Comparison of ENCODE assay signal across 26 mouse cellular contexts in the genomic region with DNA sequence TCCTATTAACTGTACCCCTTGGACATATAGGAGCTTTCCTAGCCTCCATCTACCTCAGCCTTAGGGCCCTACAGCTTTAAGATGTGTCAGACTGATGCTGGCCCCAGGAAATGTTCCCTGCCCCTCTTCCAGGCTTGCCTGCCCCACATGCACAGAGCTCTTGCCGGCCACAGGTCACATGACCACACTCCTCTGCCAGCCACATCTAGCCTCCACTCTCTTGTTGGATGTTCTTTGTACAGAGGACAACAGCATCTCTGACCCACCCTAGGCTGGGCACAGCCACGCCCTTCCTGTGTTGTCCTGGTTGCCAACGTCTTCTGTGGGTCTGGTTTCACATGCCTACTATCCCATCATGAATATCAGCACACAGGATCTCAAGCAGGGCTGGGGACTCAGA. TPM values are rescaled to one million over a fixed set of nuclear protein-coding genes. Genes with fewer than 3 reads are reported as not detected.
DNase-seq lines count a peak whose midpoint lies in the region; ATAC-seq and TF ChIP-seq lines count a peak whose summit lies in the region.
"Had no signal": no experiment of that assay in that cellular context is flagged by ENCODE, and none has a peak within 500 bp of the region (broad histone marks: within the 10 kb centered on the region; RNA-seq: fewer than 3 reads in every experiment).

No protein-coding gene starts in this region.

- 0 out of 2 replicates have a peak overlapping the region, but pooled peaks have one; percentile 1 for H3K9ac ChIP-seq in heart, embryonic 11.5 days (ENCODE audit: low read depth, low read length)
- H3K9ac ChIP-seq: embryonic facial prominence, embryonic 15.5 days; lung, embryonic 14.5 days; midbrain, embryonic 12.5 days; neural tube, embryonic 13.5 days had no signal

- 0 out of 2 replicates have a peak overlapping the region, but pooled peaks have one; percentile 20 for H3K4me2 ChIP-seq in heart, embryonic 11.5 days
- H3K4me2 ChIP-seq: embryonic facial prominence, embryonic 15.5 days; lung, embryonic 14.5 days; neural tube, embryonic 13.5 days had no signal

- H3K79me3 ChIP-seq in C2C12 (ENCODE audit: low read depth): no peaks in the 10 kb centered on the region

- no peaks in the 10 kb centered on the region; the same call in 1 of the 2 replicates for H3K27me3 ChIP-seq in heart, embryonic 11.5 days (ENCODE audit: control insufficient read depth, insufficient read depth, low read length)
- H3K27me3 ChIP-seq in C2C12 (ENCODE audit: control insufficient read depth, insufficient read depth, insufficient read length): peaks cover 68% of the 10 kb centered on the region
- H3K27me3 ChIP-seq: midbrain, embryonic 12.5 days had no signal

- ATAC-seq in heart, embryonic 11.5 days (replicated peaks; ENCODE audit: insufficient number of reproducible peaks, low FRiP score, low TSS enrichment): no peak
- ATAC-seq: forebrain, embryonic 16.5 days; intestine, embryonic 16.5 days had no signal

- 54% methylated on average over 3 of the region's 3 CpGs for WGBS in heart, embryonic 11.5 days (ENCODE audit: insufficient replicate concordance)

- peaks cover 29% of the 10 kb centered on the region for H3K4me1 ChIP-seq in heart, embryonic 11.5 days (ENCODE audit: control insufficient read depth, insufficient read depth, low read length)

- TF ChIP-seq CTCF in layer of hippocampus, adult 2 months (conservative IDR thresholded peaks at IDR 0.05): no peak
- TF ChIP-seq CTCF in C2C12 (IDR thresholded peaks at IDR 0.05; ENCODE audit: control insufficient read depth, insufficient read depth, insufficient read length): no peak

- no peaks in the 10 kb centered on the region for H3K79me2 ChIP-seq in C2C12 (ENCODE audit: control insufficient read depth, insufficient read depth)

- DNase-seq in heart, postnatal 36 days: no peak
- peak in 1 of 2 experiments; percentile 22 for DNase-seq in layer of hippocampus, adult 2 months (ENCODE audit: low spot score in 2 of 2)
- no peak for DNase-seq in layer of hippocampus, postnatal 25 days (ENCODE audit: extremely low spot score in 1 of 2, low spot score in 1 of 2)
- peak; percentile 39 for DNase-seq in brain, adult 2 months (ENCODE audit: low read depth, low spot score)
- DNase-seq in testis, postnatal 14 days (ENCODE audit: low spot score): no peak
- no peak for DNase-seq in lung, adult 18-20 months
- DNase-seq: adrenal gland, postnatal 14 days; cerebellum, adult 11 months; cerebellum, postnatal 10 days; embryo, embryonic 11 days; lung, embryonic 14.5 days; lung, postnatal 4 days; spleen, adult 18-20 months; thymus, adult 18-20 months; thymus, postnatal 4 days had no signal

- no peak overlapping the region for H3ac ChIP-seq in C2C12 (ENCODE audit: control insufficient read depth, insufficient read length, low read depth)

- H3K4me3 ChIP-seq in heart, embryonic 11.5 days (ENCODE audit: low read depth, low read length): no peak overlapping the region
- H3K4me3 ChIP-seq in layer of hippocampus, adult 2 months: no peak overlapping the region; the same call in 1 of the 2 replicates
- H3K4me3 ChIP-seq in C2C12 (ENCODE audit: insufficient read depth, poor library complexity, severe bottlenecking): no peak overlapping the region
- H3K4me3 ChIP-seq: embryonic facial prominence, embryonic 15.5 days; limb, embryonic 10.5 days; midbrain, embryonic 12.5 days; neural tube, embryonic 13.5 days had no signal

- no peaks in the 10 kb centered on the region for H3K9me3 ChIP-seq in heart, embryonic 11.5 days (replicated peaks; ENCODE audit: control insufficient read depth, low read length)
- H3K9me3 ChIP-seq: embryonic facial prominence, embryonic 15.5 days; limb, embryonic 10.5 days; midbrain, embryonic 12.5 days; neural tube, embryonic 13.5 days had no signal

- intact Hi-C loops in heart, postnatal 36 days (cut with DNase I): no loop called here

- H3K27ac ChIP-seq in heart, embryonic 11.5 days (ENCODE audit: low read depth, low read length): peak overlapping the region; percentile 70; the same call in 1 of the 2 replicates
- H3K27ac ChIP-seq in layer of hippocampus, adult 2 months: peak overlapping the region; percentile 60; the same call in 1 of the 2 replicates
- H3K27ac ChIP-seq: embryonic facial prominence, embryonic 15.5 days; limb, embryonic 10.5 days; neural tube, embryonic 13.5 days had no signal

- no peaks in the 10 kb centered on the region; the same call in none of the 2 replicates for H3K36me3 ChIP-seq in heart, embryonic 11.5 days (ENCODE audit: control insufficient read depth, insufficient read depth, low read length)
- H3K36me3 ChIP-seq in C2C12 (ENCODE audit: control insufficient read depth, insufficient read depth): no peaks in the 10 kb centered on the region
- H3K36me3 ChIP-seq: embryonic facial prominence, embryonic 15.5 days; limb, embryonic 10.5 days; midbrain, embryonic 12.5 days; neural tube, embryonic 13.5 days had no signal

TF ChIP-seq in C2C12, 6 proteins besides CTCF, POLR2A, EP300 and RAD21:
- TF ChIP-seq FOSL1 (IDR thresholded peaks at IDR 0.05; ENCODE audit: insufficient read depth, low read length, poor library complexity, severe bottlenecking): no peak
- TF ChIP-seq USF1 (IDR thresholded peaks at IDR 0.05; ENCODE audit: low read depth): peak; percentile 74
TF ChIP-seq in C2C12: peak in this region for 1.

RNA-seq across cellular contexts. Expression of gene Grtp1, which starts 26.8 kb away (rescaled TPM):
- polyA plus RNA-seq in heart, embryonic 11.5 days (2014; fragmentation: Nextera tagmentation; extraction: Ambion mirVana): 28.2 and 30.6 TPM in 2 replicates
- 1 to 10 TPM; 4.8 to 4.9 TPM for total RNA-seq in heart, postnatal 36 days (2021)
- total RNA-seq in layer of hippocampus, adult 2 months (2021): 1 to 10 TPM; 4.0 to 4.1 TPM
- 1 to 10 TPM; 5.2 TPM for total RNA-seq in layer of hippocampus, postnatal 25 days (2021)
- polyA plus RNA-seq in C2C12 (2012; fragmentation: generic; extraction: Trizol): 3.5 TPM

RNA-seq across cellular contexts. Expression of gene Adprhl1, which starts 26.8 kb away (rescaled TPM):
- polyA plus RNA-seq in heart, embryonic 11.5 days (2014; fragmentation: Nextera tagmentation; extraction: Ambion mirVana): 132 and 142 TPM in 2 replicates
- total RNA-seq in heart, postnatal 36 days (2021): 100 to 1,000 TPM; 573 to 582 TPM
- 1 to 10 TPM in 1 of 2 experiments, under 1 TPM in 1; 0.67 to 1.1 TPM for total RNA-seq in layer of hippocampus, adult 2 months (2021)
- 1 to 10 TPM; 1.3 to 1.4 TPM for total RNA-seq in layer of hippocampus, postnatal 25 days (2021)
- 0.04 TPM for polyA plus RNA-seq in C2C12 (2012; fragmentation: generic; extraction: Trizol)
- total RNA-seq: hematopoietic stem cell, adult 5-6 weeks had no signal
- polyA plus RNA-seq: forebrain, embryonic 16.5 days; limb, embryonic 10.5 days; liver, adult 2 months; lung, embryonic 14.5 days; stomach, embryonic 14.5 days had no signal

Comparison
In these comparisons a context has a peak if more than half of its experiments do, and no peak if none do; other contexts are left out.
1. RNA of gene Adprhl1, which starts 26.8 kb away (total RNA-seq): 573 to 582 TPM in heart, postnatal 36 days; 1.3 to 1.4 TPM in layer of hippocampus, postnatal 25 days and 0.67 to 1.1 TPM in layer of hippocampus, adult 2 months; every median in the first group is over 100 times any median in the second.